Mouse (Mus musculus) ES-Bruce4 (cell line): ENCODE results near the gene Zdhhc1. TPM values are rescaled to one million over a fixed set of nuclear protein-coding genes. Genes with fewer than 3 reads are reported as not detected.

Source experiments
- H3K27ac ChIP-seq: 2 replicates; pipeline ENCODE4 v1.5.1; 2012; ENCODE audit warnings: low read length, inconsistent platforms; ENCODE audit not compliant: insufficient read depth
- H3K27me3 ChIP-seq: 2 replicates; pipeline ENCODE4 v1.6.1; 2012; ENCODE audit warnings: mild to moderate bottlenecking, low read length, inconsistent platforms; ENCODE audit not compliant: control insufficient read depth, poor library complexity, insufficient read depth, severe bottlenecking
- H3K36me3 ChIP-seq: 2 replicates; pipeline ENCODE4 v1.6.1; 2012; ENCODE audit warnings: inconsistent platforms, mild to moderate bottlenecking, low read length, moderate library complexity; ENCODE audit not compliant: control insufficient read depth, poor library complexity, insufficient read depth, severe bottlenecking
- H3K4me1 ChIP-seq: one replicate; pipeline ENCODE4 v1.8.1; 2011; ENCODE audit warnings: low read length; ENCODE audit not compliant: control insufficient read depth, insufficient read depth
- H3K4me3 ChIP-seq: 2 replicates; pipeline ENCODE4 v1.5.1; 2011; ENCODE audit warnings: low read depth, mild to moderate bottlenecking, low read length
- H3K9ac ChIP-seq: 2 replicates; pipeline ENCODE4 v1.6.1; 2012; ENCODE audit warnings: low read depth, mild to moderate bottlenecking, inconsistent platforms; ENCODE audit not compliant: poor library complexity, severe bottlenecking
- H3K9me3 ChIP-seq: replicated peaks from 2 replicates; pipeline ENCODE4 v1.6.1; 2012; ENCODE audit warnings: mild to moderate bottlenecking, low read length, inconsistent platforms; ENCODE audit not compliant: control insufficient read depth, poor library complexity, insufficient read depth, severe bottlenecking
- CTCF ChIP-seq: IDR thresholded peaks from one replicate; pipeline ENCODE4 v1.8.1; 2011; ENCODE audit warnings: low read depth, low read length
- EP300 ChIP-seq: IDR thresholded peaks from 2 replicates; pipeline ENCODE4 v1.6.1; 2011; ENCODE audit warnings: low read depth, low read length; ENCODE audit not compliant: insufficient read depth
- POLR2A ChIP-seq: IDR thresholded peaks from one replicate; pipeline ENCODE4 v1.8.1; 2011; ENCODE audit warnings: low read length; ENCODE audit not compliant: insufficient read depth
- polyA plus RNA-seq: library from polyadenylated mRNA; stranded (reverse); fragments of >200 nt; gene quantifications from 2 replicates; pipeline ENCODE4 v1.2.4, GENCODE M21; 2011; ENCODE audit warnings: low read depth; ENCODE audit not compliant: missing spikeins, insufficient read depth, insufficient read length

Zdhhc1 gene
- polyA plus RNA-seq, 1 experiment = 9.2 TPM

GRCm38 (mm10) chr8:105529271-105529670 is 32.6 kb upstream of the Zdhhc1 start:
- Histone ChIP-seq H3K9ac (no peak overlapping the region), H3K9me3 (no peaks in the 10 kb centered on the region), H3K4me3 (no peak overlapping the region), H3K36me3 (no peaks in the 10 kb centered on the region), H3K27ac (no peak overlapping the region), H3K27me3 (no peaks in the 10 kb centered on the region), H3K4me1 (no peaks in the 10 kb centered on the region)
- no peak for TF ChIP-seq EP300
- no peak for TF ChIP-seq CTCF
- TF ChIP-seq POLR2A = no peak

- H3K27ac ChIP-seq = no peak overlapping the region
- H3K4me1 ChIP-seq = no peaks in the 10 kb centered on the region
- no peak overlapping the region for H3K4me3 ChIP-seq
- H3K36me3 ChIP-seq = no peaks in the 10 kb centered on the region
- no peaks in the 10 kb centered on the region for H3K27me3 ChIP-seq
- TF ChIP-seq CTCF (no peak), POLR2A (no peak), EP300 (no peak)
- H3K9me3 ChIP-seq = no peaks in the 10 kb centered on the region
- H3K9ac ChIP-seq = no peak overlapping the region
These were observed 31.5 kb upstream of the Zdhhc1 start for GRCm38 (mm10) chr8:105528206-105528605.

GRCm38 (mm10) chr8:105527110-105527509 is 30.4 kb upstream of the Zdhhc1 start:
- H3K9me3 ChIP-seq = no peaks in the 10 kb centered on the region
- TF ChIP-seq CTCF = no peak
- no peak for TF ChIP-seq POLR2A
- TF ChIP-seq EP300 = no peak
- H3K9ac ChIP-seq = no peak overlapping the region
- H3K4me1 ChIP-seq = no peaks in the 10 kb centered on the region
- no peak overlapping the region for H3K27ac ChIP-seq
- no peaks in the 10 kb centered on the region for H3K27me3 ChIP-seq
- H3K4me3 ChIP-seq = no peak overlapping the region
- H3K36me3 ChIP-seq = no peaks in the 10 kb centered on the region

- no peaks in the 10 kb centered on the region for H3K9me3 ChIP-seq
- H3K4me1 ChIP-seq = no peaks in the 10 kb centered on the region
- TF ChIP-seq POLR2A (no peak), EP300 (no peak), CTCF (no peak)
- no peaks in the 10 kb centered on the region; the same call in 1 of the 2 replicates for H3K27me3 ChIP-seq
- no peak overlapping the region for H3K4me3 ChIP-seq
- H3K27ac ChIP-seq = no peak overlapping the region
- no peaks in the 10 kb centered on the region for H3K36me3 ChIP-seq
- no peak overlapping the region for H3K9ac ChIP-seq
These were observed 26.2 kb upstream of the Zdhhc1 start for GRCm38 (mm10) chr8:105522890-105523289.

- Histone ChIP-seq H3K9me3 (no peaks in the 10 kb centered on the region), H3K4me1 (no peaks in the 10 kb centered on the region), H3K36me3 (no peaks in the 10 kb centered on the region), H3K27ac (no peak overlapping the region), H3K27me3 (no peaks in the 10 kb centered on the region; the same call in 1 of the 2 replicates), H3K4me3 (no peak overlapping the region), H3K9ac (no peak overlapping the region)
- TF ChIP-seq POLR2A (no peak), EP300 (no peak), CTCF (no peak)
These were observed 25.5 kb upstream of the Zdhhc1 start for GRCm38 (mm10) chr8:105521995-105522769.

- Histone ChIP-seq H3K9ac (no peak overlapping the region), H3K4me1 (no peaks in the 10 kb centered on the region), H3K27ac (no peak overlapping the region), H3K9me3 (no peaks in the 10 kb centered on the region), H3K27me3 (no peaks in the 10 kb centered on the region; the same call in 1 of the 2 replicates), H3K36me3 (no peaks in the 10 kb centered on the region), H3K4me3 (no peak overlapping the region)
- TF ChIP-seq CTCF (no peak), POLR2A (no peak), EP300 (no peak)
These were observed 24.4 kb upstream of the Zdhhc1 start for GRCm38 (mm10) chr8:105521061-105521460.
